Mouse (Mus musculus) liver, postnatal 0 days (tissue): ENCODE measurements at regions not wholly inside any gene's neighbourhood (a gene's known extent, or its start where the extent isn't known, plus 50 kb on each side); places are given as distances from the start of the nearest gene placed in this dataset.

Experiments
- CTCF ChIP-seq: sonication (generic); IDR thresholded peaks from 2 replicates; pipeline ENCODE4 v1.5.1; 2016; ENCODE audit warnings: antibody characterized with exemption, low read depth
- EP300 ChIP-seq: IDR thresholded peaks from 2 replicates; pipeline ENCODE4 v1.6.1; 2016; ENCODE audit warnings: antibody characterized with exemption, low read depth, mild to moderate bottlenecking

GRCm38 (mm10) chr17:70942478-70942877 is 60.0 kb upstream of the Myom1 start:
- TF ChIP-seq CTCF (no peak), EP300 (no peak)
